Mouse (Mus musculus) heart, adult 9 months (tissue): ENCODE data around the gene Ptgfr.
A peak's percentile ranks its signal among the peaks of the same experiment; 100 is the strongest.

Source experiments
- DNase-seq, 2 experiments: peaks; one replicate each; pipeline ENCODE4 v3.0.0; 2022; ENCODE audit warnings: low spot score in 2 of 2

Gene Ptgfr

GRCm38 (mm10) chr3:151836871-151837680 lies at the start of gene Ptgfr:
Ptgfr (minus strand) TSS chr3:151837630.
- DNase-seq = peak; percentile 43 to 70

- no peak for DNase-seq
Observed at GRCm38 (mm10) chr3:151883881-151884280, 46.5 kb upstream of the Ptgfr start.

- DNase-seq = no peak
Observed at GRCm38 (mm10) chr3:151879981-151880380, 42.6 kb upstream of the Ptgfr start.

- DNase-seq = no peak
Observed at GRCm38 (mm10) chr3:151868970-151869369, 31.5 kb upstream of the Ptgfr start.

GRCm38 (mm10) chr3:151851344-151851743 lies 13.9 kb upstream of the Ptgfr start:
- peak in 1 of 2 experiments; percentile 10 for DNase-seq

GRCm38 (mm10) chr3:151850621-151851020 lies 13.2 kb upstream of the Ptgfr start:
- no peak for DNase-seq

GRCm38 (mm10) chr3:151846292-151846691 lies 8.9 kb upstream of the Ptgfr start:
- no peak for DNase-seq

- DNase-seq = peak; percentile 34 to 68
Observed at GRCm38 (mm10) chr3:151844361-151845154, 7.1 kb upstream of the Ptgfr start.

GRCm38 (mm10) chr3:151840688-151841087 lies 3.3 kb upstream of the Ptgfr start:
- no peak for DNase-seq

GRCm38 (mm10) chr3:151838372-151838771 lies 942 bp upstream of the Ptgfr start:
- no peak for DNase-seq

- no peak for DNase-seq
Observed at GRCm38 (mm10) chr3:151837749-151838148, 319 bp upstream of the Ptgfr start.

- no peak for DNase-seq
Observed at GRCm38 (mm10) chr3:151836451-151836850, 979 bp downstream of the Ptgfr start.

- no peak for DNase-seq
Observed at GRCm38 (mm10) chr3:151835831-151836230, 1.6 kb downstream of the Ptgfr start.

- DNase-seq = no peak
Observed at GRCm38 (mm10) chr3:151827950-151828610, 9.3 kb downstream of the Ptgfr start.

- no peak for DNase-seq
Observed at GRCm38 (mm10) chr3:151819811-151820210, 17.6 kb downstream of the Ptgfr start.

GRCm38 (mm10) chr3:151818265-151818664 lies 19.2 kb downstream of the Ptgfr start:
- DNase-seq = no peak

GRCm38 (mm10) chr3:151808613-151809012 lies 28.8 kb downstream of the Ptgfr start:
- no peak for DNase-seq

- DNase-seq = no peak
Observed at GRCm38 (mm10) chr3:151788622-151789021, 48.8 kb downstream of the Ptgfr start.

GRCm38 (mm10) chr3:151775089-151775488 lies 62.3 kb downstream of the Ptgfr start:
- no peak for DNase-seq

- peak in 1 of 2 experiments; percentile 8 for DNase-seq
Observed at GRCm38 (mm10) chr3:151771074-151771473, 66.4 kb downstream of the Ptgfr start.

- DNase-seq = no peak
Observed at GRCm38 (mm10) chr3:151749737-151750136, 87.7 kb downstream of the Ptgfr start, which contains the start of gene Ifi44. Ifi44 (minus strand) TSS chr3:151749960.

GRCm38 (mm10) chr3:151748514-151748913 lies 88.9 kb downstream of the Ptgfr start:
- DNase-seq = no peak
